Mouse (Mus musculus): Measurements from ENCODE around the gene Ccdc40. TPM values are rescaled to one million over a fixed set of nuclear protein-coding genes. Genes with fewer than 3 reads are reported as not detected.

The Ccdc40 gene
- polyA plus RNA-seq, 1 experiment = 0.81 TPM

- no peak overlapping the region for H3K27ac ChIP-seq (ENCODE audit: insufficient read depth, low read length)
- TF ChIP-seq POLR2A (IDR thresholded peaks at IDR 0.05; ENCODE audit: low read depth, low read length) = no peak
- TF ChIP-seq CTCF (IDR thresholded peaks at IDR 0.05; ENCODE audit: borderline replicate concordance, insufficient read depth, low read length) = peak; percentile 88
- H3K4me3 ChIP-seq (ENCODE audit: insufficient read depth, low read length) = no peak overlapping the region
- H3K4me1 ChIP-seq (ENCODE audit: control insufficient read depth, insufficient read depth, low read length) = peaks cover 9% of the 10 kb centered on the region
These were observed 37.9 kb upstream of the Ccdc40 start for GRCm38 (mm10) chr11:119190498-119190897.

GRCm38 (mm10) chr11:119191606-119192081 is 36.7 kb upstream of the Ccdc40 start:
- Histone ChIP-seq H3K4me3 (ENCODE audit: insufficient read depth, low read length) (no peak overlapping the region), H3K27ac (ENCODE audit: insufficient read depth, low read length) (no peak overlapping the region), H3K4me1 (ENCODE audit: control insufficient read depth, insufficient read depth, low read length) (peaks cover 5% of the 10 kb centered on the region)
- TF ChIP-seq CTCF (IDR thresholded peaks at IDR 0.05; ENCODE audit: borderline replicate concordance, insufficient read depth, low read length) = no peak
- no peak for TF ChIP-seq POLR2A (IDR thresholded peaks at IDR 0.05; ENCODE audit: low read depth, low read length)

DNA sequence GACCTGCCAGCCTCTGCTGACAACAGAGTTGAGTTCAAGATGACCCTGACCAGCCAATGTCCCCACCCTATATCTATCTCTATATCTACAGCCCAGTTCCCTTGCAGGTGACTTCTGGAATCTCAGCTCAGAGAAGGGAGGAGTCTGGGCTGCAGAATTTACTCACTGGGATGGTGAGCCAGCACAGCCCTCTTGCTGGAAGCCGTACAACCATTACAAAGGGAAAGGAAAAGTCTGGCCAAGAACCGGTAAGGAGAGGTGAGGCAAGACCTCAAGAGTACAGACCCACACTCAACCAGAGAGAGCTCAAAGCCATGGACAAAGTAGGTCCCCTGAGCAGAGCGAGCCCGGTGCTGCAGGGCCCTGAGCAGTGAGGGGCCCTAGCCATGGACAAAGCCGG is 36.2 kb upstream of the Ccdc40 start:
- TF ChIP-seq CTCF (IDR thresholded peaks at IDR 0.05; ENCODE audit: borderline replicate concordance, insufficient read depth, low read length) (no peak), POLR2A (IDR thresholded peaks at IDR 0.05; ENCODE audit: low read depth, low read length) (no peak)
- Histone ChIP-seq H3K27ac (ENCODE audit: insufficient read depth, low read length) (no peak overlapping the region), H3K4me1 (ENCODE audit: control insufficient read depth, insufficient read depth, low read length) (peaks cover 2% of the 10 kb centered on the region), H3K4me3 (ENCODE audit: insufficient read depth, low read length) (no peak overlapping the region)

DNA sequence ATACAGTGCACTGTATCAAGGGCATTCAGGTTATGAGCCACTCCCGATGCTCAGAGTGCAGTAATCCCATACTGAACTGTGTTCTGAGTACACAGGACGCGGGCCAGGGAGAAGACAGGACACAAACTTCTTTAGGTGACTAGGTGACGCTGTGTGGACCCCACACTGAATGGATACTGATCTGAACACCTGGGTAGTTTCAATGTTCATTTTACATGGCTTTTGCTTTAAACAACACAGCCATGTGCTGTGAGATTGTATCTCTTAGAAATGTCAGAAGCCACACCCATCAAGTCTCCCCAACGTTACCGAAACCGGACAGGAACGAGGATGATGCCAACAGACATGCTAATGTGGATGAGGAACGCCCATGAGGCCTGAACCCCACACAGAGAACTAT is 35.8 kb upstream of the Ccdc40 start:
- Histone ChIP-seq H3K4me3 (ENCODE audit: insufficient read depth, low read length) (no peak overlapping the region), H3K27ac (ENCODE audit: insufficient read depth, low read length) (no peak overlapping the region), H3K4me1 (ENCODE audit: control insufficient read depth, insufficient read depth, low read length) (peaks cover 2% of the 10 kb centered on the region)
- TF ChIP-seq CTCF (IDR thresholded peaks at IDR 0.05; ENCODE audit: borderline replicate concordance, insufficient read depth, low read length) = no peak
- no peak for TF ChIP-seq POLR2A (IDR thresholded peaks at IDR 0.05; ENCODE audit: low read depth, low read length)

DNA sequence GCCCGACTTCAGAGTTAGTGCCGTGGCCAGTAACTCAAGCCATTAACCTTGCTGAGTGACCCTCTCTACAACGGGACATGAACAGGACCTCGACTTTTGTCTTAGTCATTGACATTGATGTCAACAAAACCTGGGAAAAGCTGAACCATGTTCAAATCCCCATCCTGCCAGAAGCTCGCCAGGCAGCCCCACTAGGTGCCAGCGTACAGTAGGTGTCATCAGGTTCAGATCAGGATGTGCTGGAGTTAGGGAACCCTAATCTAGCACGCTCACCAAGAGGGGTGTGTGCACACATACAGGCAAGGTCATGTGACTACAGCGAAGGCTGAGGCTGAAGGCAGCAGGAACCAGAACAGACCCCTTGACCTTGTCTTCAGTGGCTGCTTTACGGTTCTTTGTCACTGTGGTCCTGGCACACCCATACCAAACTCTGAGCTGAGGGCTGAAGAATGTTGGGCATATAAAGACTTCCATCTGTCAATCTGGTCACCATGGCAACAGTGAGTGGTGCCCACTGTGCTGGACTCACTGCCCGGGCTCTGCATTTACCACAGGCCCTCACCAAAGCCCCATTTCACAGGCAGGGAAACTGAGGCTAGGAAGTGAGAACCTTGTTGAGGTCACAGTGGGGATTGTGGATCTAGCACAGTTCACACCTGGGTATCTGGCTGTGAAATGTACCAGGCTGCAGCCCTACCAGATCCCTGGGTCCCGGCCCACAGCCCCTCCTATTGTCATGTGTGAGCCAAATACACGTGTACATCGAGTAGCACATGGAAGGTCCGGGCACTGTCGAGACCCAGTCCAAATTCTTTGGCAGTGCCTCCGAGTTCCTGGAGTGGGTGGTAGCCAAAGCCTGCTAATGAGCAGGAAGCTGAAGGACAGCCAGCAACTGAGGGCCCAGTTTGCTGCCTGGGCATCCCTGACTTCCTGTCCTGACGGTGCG is 30.5 kb upstream of the Ccdc40 start:
- no peak overlapping the region for H3K27ac ChIP-seq (ENCODE audit: insufficient read depth, low read length)
- TF ChIP-seq CTCF (IDR thresholded peaks at IDR 0.05; ENCODE audit: borderline replicate concordance, insufficient read depth, low read length) (no peak), POLR2A (IDR thresholded peaks at IDR 0.05; ENCODE audit: low read depth, low read length) (no peak)
- H3K4me3 ChIP-seq (ENCODE audit: insufficient read depth, low read length) = no peak overlapping the region
- no peaks in the 10 kb centered on the region for H3K4me1 ChIP-seq (ENCODE audit: control insufficient read depth, insufficient read depth, low read length)

GRCm38 (mm10) chr11:119198564-119199232 is 29.7 kb upstream of the Ccdc40 start:
- H3K27ac ChIP-seq (ENCODE audit: insufficient read depth, low read length) = no peak overlapping the region
- TF ChIP-seq CTCF (IDR thresholded peaks at IDR 0.05; ENCODE audit: borderline replicate concordance, insufficient read depth, low read length) (peak; percentile 40; the same call in 1 of the 2 replicates), POLR2A (IDR thresholded peaks at IDR 0.05; ENCODE audit: low read depth, low read length) (no peak)
- H3K4me1 ChIP-seq (ENCODE audit: control insufficient read depth, insufficient read depth, low read length) = no peaks in the 10 kb centered on the region
- H3K4me3 ChIP-seq (ENCODE audit: insufficient read depth, low read length) = no peak overlapping the region

- no peak for TF ChIP-seq CTCF (IDR thresholded peaks at IDR 0.05; ENCODE audit: borderline replicate concordance, insufficient read depth, low read length)
- no peaks in the 10 kb centered on the region for H3K4me1 ChIP-seq (ENCODE audit: control insufficient read depth, insufficient read depth, low read length)
These were observed 29.2 kb upstream of the Ccdc40 start for GRCm38 (mm10) chr11:119199233-119199601.

DNA sequence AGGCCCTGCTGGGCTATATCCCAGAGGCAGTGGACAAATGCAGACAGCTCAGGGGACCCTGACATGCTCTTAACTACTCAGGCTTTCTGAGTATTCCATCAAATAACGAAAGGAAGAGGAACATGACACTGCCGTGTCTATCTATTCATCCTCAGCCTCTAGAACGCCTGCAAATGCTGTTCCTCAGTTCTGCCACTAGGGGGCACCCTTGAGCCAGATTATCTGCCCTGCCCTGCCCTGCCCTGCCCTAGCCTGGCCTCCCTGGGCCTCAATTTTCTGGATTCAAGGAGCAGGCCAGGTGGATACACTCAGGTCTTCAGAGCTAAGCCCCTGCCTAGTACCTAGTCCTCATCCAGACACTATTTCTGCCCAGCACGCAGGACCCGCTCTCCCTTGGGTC is 24.9 kb upstream of the Ccdc40 start:
- Histone ChIP-seq H3K4me3 (ENCODE audit: insufficient read depth, low read length) (no peak overlapping the region), H3K4me1 (ENCODE audit: control insufficient read depth, insufficient read depth, low read length) (no peaks in the 10 kb centered on the region; the same call in 1 of the 2 replicates), H3K27ac (ENCODE audit: insufficient read depth, low read length) (no peak overlapping the region)
- TF ChIP-seq POLR2A (IDR thresholded peaks at IDR 0.05; ENCODE audit: low read depth, low read length) (no peak), CTCF (IDR thresholded peaks at IDR 0.05; ENCODE audit: borderline replicate concordance, insufficient read depth, low read length) (peak; percentile 38; the same call in 1 of the 2 replicates)

More at GRCm38 (mm10) chr11:119199233-119199601, 29.2 kb upstream of the Ccdc40 start:
- Histone ChIP-seq H3K4me3 (ENCODE audit: insufficient read depth, low read length) (no peak overlapping the region), H3K27ac (ENCODE audit: insufficient read depth, low read length) (no peak overlapping the region)

GRCm38 (mm10) chr11:119205738-119206137 is 22.6 kb upstream of the Ccdc40 start:
- Histone ChIP-seq H3K4me3 (ENCODE audit: insufficient read depth, low read length) (no peak overlapping the region), H3K4me1 (ENCODE audit: control insufficient read depth, insufficient read depth, low read length) (peaks cover 3% of the 10 kb centered on the region; the same call in 1 of the 2 replicates), H3K27ac (ENCODE audit: insufficient read depth, low read length) (no peak overlapping the region)
- TF ChIP-seq POLR2A (IDR thresholded peaks at IDR 0.05; ENCODE audit: low read depth, low read length) = no peak
- no peak for TF ChIP-seq CTCF (IDR thresholded peaks at IDR 0.05; ENCODE audit: borderline replicate concordance, insufficient read depth, low read length)
